Mouse (Mus musculus) bone marrow, adult 2 months (tissue): ENCODE results near the gene Cd82.

ENCODE experiments used
- CTCF ChIP-seq: fragments of 200-500 bp; IDR thresholded peaks from 2 replicates; pipeline ENCODE4 v1.5.1; 2011; ENCODE audit warnings: low read length, control low read depth; ENCODE audit not compliant: control insufficient read depth, insufficient read depth
- POLR2A ChIP-seq: fragments of 200-500 bp; IDR thresholded peaks from 2 replicates; pipeline ENCODE4 v1.6.1; 2011; ENCODE audit warnings: low read depth, mild to moderate bottlenecking, control low read depth, low read length, borderline replicate concordance; ENCODE audit not compliant: control insufficient read depth

GRCm38 (mm10) chr2:93443106-93443505 is 19.8 kb downstream of the Cd82 start:
- TF ChIP-seq CTCF (no peak), POLR2A (no peak)
